Mouse (Mus musculus): Measurements from ENCODE around the gene 1810049J17Rik. TPM values are rescaled to one million over a fixed set of nuclear protein-coding genes. Genes with fewer than 3 reads are reported as not detected.

The 1810049J17Rik gene
- total RNA-seq, 2 experiments from 2014 or later, result not detected

DNA sequence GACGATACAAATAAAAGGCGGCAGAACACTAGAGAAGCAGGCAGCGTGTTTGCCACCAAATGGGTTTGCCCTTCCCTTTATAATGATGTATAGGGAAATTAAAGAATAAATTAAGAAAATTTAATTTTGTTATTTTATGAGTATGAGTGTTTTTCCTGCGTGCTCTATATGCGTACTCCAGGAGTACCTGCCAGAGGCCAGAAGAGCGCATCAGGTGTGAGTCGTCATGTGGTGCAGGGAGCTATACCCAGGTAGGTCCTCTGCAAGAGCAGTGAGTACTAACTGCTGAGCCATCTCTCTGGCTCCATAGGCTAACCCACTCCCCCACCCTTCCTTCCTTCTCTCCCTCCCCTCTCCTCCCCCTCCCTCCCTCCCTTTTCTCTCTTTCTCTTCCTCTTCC lies 29.8 kb upstream of the 1810049J17Rik start:
- intact Hi-C loops (cut with DNase I), result no loop called here
- no peak for DNase-seq

DNA sequence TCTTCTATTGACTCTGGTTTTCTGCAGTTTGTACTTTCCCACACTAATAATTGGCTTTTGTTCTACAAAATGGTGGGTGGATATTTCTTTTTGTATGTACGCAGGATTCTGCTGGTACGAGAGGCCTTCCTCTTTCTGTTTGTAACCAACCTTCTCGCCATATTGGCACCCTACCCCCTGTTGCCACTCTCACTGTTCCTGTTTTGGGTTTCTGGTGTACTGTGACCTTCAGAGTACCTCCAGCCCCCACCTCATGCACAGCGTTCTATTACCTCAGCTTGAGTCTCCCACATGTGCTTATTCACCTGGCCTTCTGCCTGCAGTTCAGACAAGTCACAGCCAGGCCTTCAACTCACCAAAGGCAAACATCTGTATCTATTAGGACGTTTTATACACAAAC lies 28.1 kb upstream of the 1810049J17Rik start:
- no peak for DNase-seq
- intact Hi-C loops (cut with DNase I), result no loop called here

DNA sequence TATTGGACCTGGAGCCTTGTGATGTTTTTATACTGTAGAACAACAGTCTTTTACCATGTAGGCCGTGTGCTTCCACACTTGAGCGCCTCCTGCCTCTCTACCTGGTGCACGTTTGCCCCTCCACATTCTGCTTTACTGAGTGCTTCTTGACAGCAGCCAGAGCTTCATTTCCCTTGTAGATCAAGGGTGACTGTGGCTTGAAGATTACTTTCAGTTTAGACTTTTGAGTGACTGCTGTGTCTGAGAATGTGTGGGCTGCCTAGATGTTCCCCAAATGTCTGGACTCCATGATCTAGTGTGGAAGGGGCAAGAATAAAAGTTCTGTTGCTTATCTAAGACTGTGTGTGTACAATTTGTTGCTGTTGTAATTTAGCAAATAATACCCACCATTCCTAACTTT lies 27.3 kb upstream of the 1810049J17Rik start:
- intact Hi-C loops (cut with DNase I), result no loop called here
- DNase-seq, result no peak

DNA sequence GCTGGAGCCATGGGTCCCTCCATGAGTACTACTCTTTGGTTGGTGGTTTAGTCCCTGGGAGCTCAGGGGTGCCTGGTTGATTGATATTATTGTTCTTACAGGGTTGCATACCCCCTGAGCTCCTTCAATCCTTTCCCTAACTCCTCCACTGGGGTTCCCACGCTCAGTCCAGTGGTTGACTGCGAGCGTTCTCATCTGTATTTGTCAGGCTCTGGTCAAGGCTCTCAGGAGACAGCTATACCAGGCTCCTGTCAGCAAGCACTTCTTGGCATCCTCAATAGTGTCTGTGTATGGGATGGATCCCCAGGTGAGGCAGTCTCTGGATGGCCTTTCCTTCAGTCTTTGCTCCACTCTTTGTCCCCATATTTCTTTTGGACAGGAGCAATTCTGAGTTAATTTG lies 25.2 kb upstream of the 1810049J17Rik start:
- no peak for DNase-seq
- intact Hi-C loops (cut with DNase I), result no loop called here

DNA sequence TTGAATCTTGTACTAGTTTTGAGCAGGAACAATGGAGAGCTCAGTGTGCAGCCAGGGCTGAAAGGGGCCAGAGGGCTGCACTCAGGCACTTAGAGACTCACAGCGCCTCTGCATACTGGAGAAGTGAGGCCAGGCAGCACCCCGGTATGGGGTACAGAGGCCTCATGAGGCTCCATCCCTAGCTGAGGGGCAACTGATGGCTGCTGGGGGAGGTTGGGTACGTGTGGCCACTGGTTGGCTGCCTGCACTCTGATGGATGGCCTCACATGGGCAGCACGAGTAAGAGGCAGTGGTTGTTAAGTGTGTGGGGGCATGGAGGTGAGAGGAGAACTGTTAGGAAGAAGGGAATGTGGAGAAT lies 19.7 kb upstream of the 1810049J17Rik start:
- intact Hi-C loops (cut with DNase I), result no loop called here
- DNase-seq, result no peak

DNA sequence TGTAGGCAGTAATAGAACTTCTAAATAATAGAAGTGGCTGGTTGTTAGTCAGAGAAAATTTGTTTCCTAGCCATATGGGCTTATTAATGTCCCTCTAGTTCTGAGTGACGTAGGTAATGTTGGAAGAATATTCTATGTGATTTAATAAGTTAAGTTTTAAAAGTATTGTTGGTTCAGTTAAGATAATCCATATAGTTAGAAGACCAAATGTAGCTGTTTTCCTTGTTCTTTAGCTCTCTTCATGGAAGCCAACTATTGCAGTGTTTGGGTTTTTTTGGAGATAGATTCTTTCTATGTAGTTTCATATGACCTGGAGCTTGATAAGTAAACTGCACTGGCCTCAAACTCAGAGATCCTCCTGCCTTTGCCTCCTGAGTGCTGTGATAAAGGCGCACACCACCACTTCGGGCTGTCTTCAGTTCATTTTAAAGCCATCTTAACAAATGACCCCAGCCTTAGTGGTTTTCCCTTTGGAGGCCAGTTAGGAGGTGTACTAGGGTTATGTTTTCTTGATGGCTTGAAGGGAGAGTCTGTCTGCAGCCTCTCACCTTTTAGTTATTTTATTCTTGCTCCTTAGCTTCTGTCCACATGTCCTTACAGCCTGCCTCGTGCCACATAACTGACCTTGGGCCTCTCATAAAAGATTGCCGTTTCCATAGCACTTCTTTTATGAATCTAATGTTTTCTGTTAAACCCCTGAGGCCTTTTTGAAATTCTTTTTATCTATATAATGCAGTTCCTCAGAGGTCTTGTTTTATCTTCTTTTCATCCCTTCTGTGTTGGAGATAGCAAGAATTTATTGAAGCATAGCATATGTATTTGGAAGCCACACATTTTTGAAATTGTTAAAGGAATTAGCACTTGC lies 19.1 kb upstream of the 1810049J17Rik start:
- intact Hi-C loops (cut with DNase I), result no loop called here

DNA sequence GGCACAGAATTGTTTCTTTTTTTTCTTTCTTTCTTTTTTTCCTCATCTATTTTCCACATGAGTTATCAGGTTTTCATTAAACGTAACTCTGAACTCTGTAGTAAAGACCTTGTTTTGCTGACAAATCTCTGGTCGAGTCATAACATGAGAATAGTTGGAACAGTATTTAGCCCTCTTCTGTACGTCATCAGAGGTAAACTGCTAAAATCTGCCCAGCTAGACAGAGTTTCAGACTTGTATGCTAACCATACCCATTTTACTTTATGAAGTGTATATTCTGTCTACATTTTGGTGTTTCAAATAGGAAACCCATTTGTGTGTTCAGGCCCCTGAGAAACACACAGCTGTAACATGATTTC lies 16.1 kb upstream of the 1810049J17Rik start:
- intact Hi-C loops (cut with DNase I), result no loop called here
- no peak for DNase-seq

More for the DNA sequence above, 19.1 kb upstream of the 1810049J17Rik start:
- DNase-seq, result no peak

DNA sequence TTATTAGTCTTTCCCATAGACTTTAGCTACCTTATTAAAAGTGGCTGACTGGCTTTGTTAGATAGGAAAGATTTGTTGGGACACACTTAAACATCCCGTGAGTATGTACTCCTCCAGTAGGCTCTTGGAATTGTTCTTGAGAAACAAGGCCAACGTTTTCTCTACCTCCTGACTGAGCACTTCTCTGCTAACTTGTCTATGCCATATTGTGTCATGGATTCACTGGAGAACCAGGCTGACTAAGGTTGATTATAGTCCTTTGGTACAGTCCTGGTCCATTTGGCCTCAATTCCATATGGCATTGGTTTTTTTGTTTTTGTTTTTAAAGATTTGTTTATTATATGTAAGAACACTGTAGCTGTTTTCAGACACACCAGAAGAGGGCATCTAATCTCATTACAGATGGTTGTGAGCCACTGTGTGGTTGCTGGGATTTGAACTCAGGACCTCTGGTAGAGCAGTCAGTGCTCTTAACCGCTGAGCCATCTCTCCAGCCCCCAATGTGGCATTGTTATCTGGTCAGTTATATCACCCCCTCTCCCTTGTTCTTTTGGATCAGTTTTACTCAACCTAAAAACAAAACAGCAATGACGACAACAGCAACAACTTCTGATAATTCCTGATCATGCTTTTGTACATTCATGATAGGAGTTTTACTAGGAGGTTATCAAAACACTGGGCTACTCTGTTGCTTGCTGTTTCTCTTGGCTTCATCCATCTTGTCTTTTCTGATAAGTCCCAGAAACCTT lies 15.5 kb upstream of the 1810049J17Rik start:
- intact Hi-C loops (cut with DNase I), result no loop called here
- no peak for DNase-seq

DNA sequence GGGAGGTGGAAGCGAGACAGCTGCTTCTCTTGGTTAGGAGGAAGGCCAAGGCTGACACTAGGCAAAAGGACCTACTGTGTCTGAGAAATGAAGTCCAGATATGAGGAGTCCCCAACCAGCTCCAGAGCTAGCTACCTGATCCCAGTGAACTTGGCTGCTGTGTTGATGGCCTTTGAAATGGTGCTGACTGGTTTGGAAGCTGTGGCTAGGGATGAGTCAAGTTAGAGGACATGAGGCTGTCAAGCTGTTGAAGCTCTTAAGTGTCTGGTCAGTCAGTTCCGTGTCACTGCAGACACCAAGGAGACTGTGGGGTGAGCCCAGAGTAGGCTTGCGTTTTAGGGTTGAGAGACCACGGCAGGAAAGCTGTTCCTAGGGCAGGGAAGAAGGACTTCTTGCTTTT lies 12.7 kb upstream of the 1810049J17Rik start:
- DNase-seq, result no peak
- intact Hi-C loops (cut with DNase I), result no loop called here

DNA sequence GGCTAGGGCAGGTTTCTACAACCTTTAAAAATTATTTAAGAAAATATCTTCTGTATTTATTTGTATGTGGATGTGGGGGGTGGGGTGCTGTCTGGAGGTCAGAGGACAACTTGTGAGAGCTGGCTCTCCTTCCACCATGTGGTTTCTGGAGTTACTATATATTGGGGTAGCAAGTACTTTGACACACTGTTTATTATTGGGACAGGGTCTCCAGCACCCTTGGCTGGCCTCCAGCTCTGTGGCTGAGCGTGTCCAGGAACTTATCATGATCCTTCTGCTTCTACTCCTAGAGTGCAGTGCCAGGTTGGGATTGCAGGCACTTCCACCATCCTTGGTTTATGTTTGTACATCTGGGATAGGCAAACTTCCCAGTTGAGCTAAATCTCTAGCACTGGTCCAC lies 9.6 kb upstream of the 1810049J17Rik start:
- intact Hi-C loops (cut with DNase I), result no loop called here
- no peak for DNase-seq

DNA sequence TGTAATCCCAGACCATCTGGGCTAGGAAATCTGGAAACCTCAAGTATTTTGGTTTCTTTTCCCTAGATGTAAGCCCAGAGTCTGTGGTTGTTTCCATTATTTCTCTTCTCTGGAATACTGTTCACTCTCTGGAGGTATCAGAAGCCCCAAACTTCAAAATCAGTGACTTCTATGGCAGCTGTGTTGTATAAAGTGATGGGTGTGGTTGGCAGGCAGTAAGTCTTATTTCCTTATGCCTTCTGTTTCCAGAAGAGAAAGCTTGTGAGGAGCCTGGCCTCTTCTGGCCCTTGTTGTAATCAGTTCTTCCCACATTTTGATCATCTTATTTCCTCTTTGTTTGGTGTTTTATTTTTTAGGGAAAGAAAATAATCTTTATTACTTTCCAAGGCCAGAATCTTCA lies 9.2 kb upstream of the 1810049J17Rik start:
- intact Hi-C loops (cut with DNase I), result no loop called here
- DNase-seq, result no peak

DNA sequence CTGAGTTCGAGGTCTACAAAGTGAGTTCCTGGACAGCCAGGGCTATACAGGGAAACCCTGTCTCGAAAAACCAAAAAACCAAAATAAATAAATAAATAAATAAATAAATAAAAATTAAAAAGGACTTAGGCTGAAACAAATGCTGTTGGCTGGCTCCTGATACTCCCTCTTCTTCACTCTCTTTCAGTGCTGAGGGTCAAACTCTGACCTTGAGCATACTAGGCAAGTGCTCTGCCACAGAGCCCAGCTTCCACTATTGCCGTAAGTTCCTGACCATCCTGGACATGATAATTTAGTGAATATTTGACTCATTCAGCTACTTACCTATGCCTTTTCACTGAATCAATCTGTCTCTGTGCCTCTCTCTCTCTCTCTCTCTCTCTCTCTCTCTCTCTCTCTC lies 8.7 kb upstream of the 1810049J17Rik start:
- intact Hi-C loops (cut with DNase I), result no loop called here
- DNase-seq, result no peak

DNA sequence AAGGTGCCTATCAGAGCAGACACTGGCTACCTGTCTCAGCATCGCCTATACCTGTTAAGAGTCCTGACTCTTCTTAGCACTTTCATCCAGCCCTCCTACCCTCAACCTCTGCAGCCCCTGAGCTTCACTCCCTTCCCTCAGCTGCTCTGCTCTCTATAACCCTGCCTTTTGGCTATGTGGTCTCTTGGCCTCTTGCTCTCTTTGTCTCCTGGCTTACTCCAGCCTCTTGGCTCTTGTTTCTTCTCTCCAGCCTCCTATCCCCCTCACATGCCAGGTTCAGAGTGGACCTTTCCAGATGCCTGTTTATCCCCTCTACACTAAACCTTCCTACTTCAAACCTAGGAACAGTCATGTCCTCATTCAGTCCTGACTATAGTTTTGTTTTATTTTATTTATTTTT lies 2.6 kb upstream of the 1810049J17Rik start:
- intact Hi-C loops (cut with DNase I), result loop anchor here (5.0 kb wide), 1 partner anchor 43 kb away; no protein-coding TSS in a partner anchor
- DNase-seq, result no peak

DNA sequence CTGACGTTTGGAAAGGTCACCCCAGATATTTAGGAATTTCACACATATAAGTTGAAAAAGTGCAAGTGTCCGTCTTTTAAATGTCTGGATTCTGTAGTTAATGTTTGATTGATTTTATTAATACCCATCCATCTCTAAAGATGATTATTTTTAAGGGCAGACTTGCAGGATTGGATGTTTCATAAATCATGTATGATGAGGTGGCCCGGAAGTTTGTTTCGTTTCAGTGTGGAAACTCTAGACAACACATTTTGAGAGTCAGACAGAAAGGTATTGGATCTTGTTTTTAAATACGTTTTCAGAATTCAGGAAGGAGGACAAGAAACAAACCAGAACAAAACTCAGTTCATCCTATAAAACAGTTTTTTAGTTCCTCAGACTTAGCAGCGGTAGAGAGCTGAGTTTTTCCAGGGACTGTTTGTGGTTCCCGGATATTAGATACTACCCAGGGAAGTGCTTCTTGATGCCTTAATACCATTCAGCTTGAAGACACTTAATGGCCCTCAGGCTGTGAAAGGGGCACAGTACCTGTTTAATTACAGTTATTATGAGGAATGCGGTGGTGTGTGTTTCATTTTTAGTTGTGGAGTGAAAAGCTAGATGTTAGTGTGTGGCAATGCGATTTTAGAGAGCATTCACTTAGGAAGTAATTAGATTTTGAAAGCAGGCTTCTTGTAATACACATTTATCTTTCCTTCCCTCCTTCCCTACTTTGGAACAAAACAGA lies 1.1 kb upstream of the 1810049J17Rik start:
- intact Hi-C loops (cut with DNase I), result loop anchor here (5.0 kb wide), 1 partner anchor 44 kb away; no protein-coding TSS in a partner anchor
- no peak for DNase-seq

DNA sequence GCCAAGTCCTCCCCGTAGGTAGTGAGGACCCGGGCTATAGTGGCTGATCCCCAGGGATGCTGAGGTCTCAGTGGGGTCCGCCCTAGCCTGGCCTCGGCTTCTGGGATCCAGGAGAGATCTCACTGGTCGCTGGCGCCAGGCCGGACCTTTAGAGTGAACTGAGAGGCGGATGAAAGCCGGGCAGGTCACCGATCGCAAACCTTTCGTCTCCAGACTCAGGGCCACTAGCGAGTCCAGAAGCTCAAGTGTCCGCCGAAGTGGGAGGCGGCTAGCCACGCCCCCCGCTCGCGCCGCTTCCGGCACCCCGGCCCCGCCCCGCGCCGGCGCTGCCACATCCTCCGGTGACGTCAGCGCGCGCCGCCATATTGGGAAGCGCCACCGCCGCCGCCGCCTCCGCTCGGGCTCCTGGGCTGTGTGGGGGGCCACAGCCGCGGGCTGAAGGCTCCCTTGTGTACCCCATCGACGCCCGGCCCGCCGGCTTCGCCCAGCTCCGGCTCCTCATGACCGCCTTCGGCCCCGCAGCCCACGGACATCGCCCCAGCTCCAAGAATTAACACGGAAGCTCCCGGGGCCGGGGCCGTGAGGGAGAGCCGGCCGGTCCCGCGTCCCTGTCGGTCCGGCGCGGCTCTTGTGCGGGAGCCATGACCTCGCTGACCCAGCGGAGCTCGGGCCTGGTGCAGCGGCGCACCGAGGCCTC lies 460 bp downstream of the 1810049J17Rik start, which contains the start of gene Golph3:
Gene Golph3, plus strand, starts transcription at position 360 of the 697 bp plus-strand sequence.
- intact Hi-C loops (cut with DNase I), result loop anchor here (5.0 kb wide), 1 partner anchor 46 kb away; no protein-coding TSS in a partner anchor
- DNase-seq, result peak; percentile 96

DNA sequence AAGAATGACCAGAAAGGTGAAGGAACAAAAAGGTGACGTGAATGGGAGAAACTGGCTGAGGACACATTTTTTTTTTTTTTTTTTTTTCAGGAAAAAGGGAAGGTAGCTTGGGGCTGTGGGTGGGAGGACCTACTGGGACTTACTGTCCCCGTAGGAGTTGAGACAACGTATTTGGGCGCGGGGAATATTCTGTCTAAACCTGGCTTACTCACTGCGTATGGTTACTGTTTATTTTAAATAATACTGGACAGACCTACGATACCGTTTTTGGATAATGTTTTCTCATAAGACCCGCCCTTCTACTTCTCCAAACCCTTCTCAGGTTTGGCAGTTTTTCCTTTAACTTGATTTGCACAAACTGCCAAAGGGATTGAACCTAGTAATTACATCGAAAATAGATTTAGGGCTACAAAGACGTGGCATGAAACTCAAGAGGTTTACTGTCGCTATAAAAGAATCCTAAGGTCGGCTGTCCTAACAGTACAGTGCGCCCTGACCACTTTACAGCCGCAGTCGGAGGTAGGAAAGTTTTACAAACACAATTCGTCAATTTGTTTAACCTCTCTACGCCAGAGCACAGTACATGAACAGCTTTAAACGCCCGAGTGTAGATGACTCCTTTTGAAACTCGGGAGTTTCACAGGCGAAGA lies 1.1 kb downstream of the 1810049J17Rik start:
- DNase-seq, result no peak

DNA sequence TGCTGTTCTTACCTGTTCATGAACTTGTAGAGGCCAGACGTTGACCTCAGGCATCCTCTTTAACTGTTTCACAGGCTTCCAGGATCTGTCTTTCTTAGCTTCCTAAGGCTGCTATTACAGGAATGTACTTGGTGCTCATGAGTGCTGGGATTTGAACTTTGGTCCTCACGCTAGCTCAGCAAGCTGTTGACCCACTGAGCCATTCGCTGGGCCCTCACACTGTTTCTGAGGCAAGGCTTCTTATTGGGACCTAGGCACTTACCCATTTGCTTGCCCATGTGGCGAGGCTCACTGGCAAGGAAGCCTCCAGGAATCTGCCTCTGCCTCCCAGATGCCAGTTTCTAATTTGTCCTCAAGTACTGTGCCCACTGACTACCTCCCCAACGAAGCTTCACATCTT lies 1.8 kb downstream of the 1810049J17Rik start:
- DNase-seq, result no peak
- intact Hi-C loops (cut with DNase I), result loop anchor here (5.0 kb wide), 1 partner anchor 47 kb away; no protein-coding TSS in a partner anchor

More for the DNA sequence above, 1.1 kb downstream of the 1810049J17Rik start:
- intact Hi-C loops (cut with DNase I), result loop anchor here (5.0 kb wide), 1 partner anchor 47 kb away; no protein-coding TSS in a partner anchor

DNA sequence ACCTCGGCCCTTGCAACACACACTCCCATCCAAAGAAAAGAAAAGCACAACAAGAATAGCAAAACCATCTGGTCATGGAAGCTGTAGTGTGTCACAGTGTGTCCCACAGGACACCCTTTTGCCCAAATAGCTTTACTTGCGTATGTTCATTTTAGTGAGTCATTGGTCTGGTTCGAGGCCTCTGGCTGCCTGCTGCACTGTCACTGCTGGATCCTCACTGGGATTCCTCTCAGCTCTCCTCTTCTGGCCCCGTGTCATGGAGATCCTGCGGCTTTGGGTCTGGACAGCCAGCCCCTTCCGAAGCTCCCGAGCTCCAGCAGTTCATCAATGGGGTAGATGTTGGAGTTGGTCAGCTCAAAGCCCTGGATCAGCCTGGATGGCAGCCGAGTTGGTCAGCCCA lies 3.2 kb downstream of the 1810049J17Rik start:
- DNase-seq, result no peak
- intact Hi-C loops (cut with DNase I), result no loop called here

DNA sequence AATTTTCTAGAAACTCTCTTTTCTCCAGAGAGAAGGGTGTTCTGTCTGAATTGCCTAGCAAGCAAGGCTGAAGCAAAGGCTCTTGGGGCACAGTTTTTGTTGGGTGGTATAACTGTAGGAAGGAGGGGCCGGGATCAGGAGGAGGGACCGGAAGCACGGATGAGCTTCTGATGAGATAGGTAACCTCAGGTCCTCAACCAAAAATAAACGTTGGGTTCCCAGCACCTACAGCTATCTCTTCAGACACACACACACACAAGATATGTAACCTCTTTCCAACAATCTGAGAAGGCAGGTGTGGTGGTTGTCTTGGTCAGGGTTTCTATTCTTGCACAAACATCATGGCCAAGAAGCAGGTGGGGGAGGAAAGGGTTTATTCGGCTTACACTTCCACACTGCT lies 4.4 kb downstream of the 1810049J17Rik start:
- intact Hi-C loops (cut with DNase I), result no loop called here
- no peak for DNase-seq

DNA sequence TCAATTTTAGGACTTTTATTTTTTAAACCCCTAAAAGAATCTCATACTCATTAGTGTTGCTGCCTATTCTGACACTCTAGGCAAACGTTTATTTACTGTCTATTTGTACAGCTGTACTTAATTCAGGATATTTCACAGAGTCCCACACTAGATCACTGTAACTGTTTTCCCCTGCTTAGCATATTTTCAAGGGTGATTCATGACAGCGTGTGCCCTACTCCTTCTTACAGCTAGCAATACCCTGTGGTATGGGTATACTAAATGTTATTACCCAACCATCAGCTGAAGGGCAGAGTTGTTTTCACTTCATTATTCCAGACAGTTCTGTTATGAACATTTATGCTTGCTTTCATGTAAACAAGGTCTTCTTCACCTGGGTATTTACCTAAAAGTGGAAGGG lies 5.7 kb downstream of the 1810049J17Rik start:
- intact Hi-C loops (cut with DNase I), result no loop called here
- no peak for DNase-seq

Measured in left cerebral cortex, postnatal 4 days (tissue).